Mouse (Mus musculus): ENCODE data around the gene Rnd2. TPM values are rescaled to one million over a fixed set of nuclear protein-coding genes. Genes with fewer than 3 reads are reported as not detected.

Gene Rnd2
- polyA plus RNA-seq (2012; rRNA removed): 118 and 125 TPM in 2 replicates

GRCm38 (mm10) chr11:101464211-101465100 lies at the start of gene Rnd2:
Gene Rnd2 (plus strand): TSS chr11:101464999.

GRCm38 (mm10) chr11:101417101-101417855 lies 47.5 kb upstream of the Rnd2 start, which contains the start of gene Aarsd1:
Gene Aarsd1 (minus strand): TSS chr11:101417615.

GRCm38 (mm10) chr11:101424105-101424851 lies 40.5 kb upstream of the Rnd2 start, which contains the start of gene Gm27029:
Gene Gm27029 (minus strand): TSS chr11:101424796.

GRCm38 (mm10) chr11:101424925-101425813 lies 39.6 kb upstream of the Rnd2 start, which contains the start of the genes Rundc1 and Ptges3l:
Gene Rundc1 (plus strand): TSS chr11:101425085.
Gene Ptges3l (minus strand): TSS chr11:101425333.

GRCm38 (mm10) chr11:101442127-101442693 lies 22.6 kb upstream of the Rnd2 start, which contains the start of gene Rpl27:
Gene Rpl27 (plus strand): TSS chr11:101442298.

GRCm38 (mm10) chr11:101448274-101448746 lies 16.5 kb upstream of the Rnd2 start, which contains the start of gene Ifi35:
Gene Ifi35 (plus strand): TSS chr11:101448407.

GRCm38 (mm10) chr11:101465869-101466551 lies 1.2 kb downstream of the Rnd2 start, which contains the start of gene Vat1:
Gene Vat1 (minus strand): TSS chr11:101466230.

Other genes starting within 250 kb of the Rnd2 start
- gene Ezh1, start 238.5 kb upstream of the Rnd2 start, polyA plus RNA-seq (2012; rRNA removed): 37.9 and 39.6 TPM in 2 replicates
- 79.4 and 81.7 TPM in 2 replicates for gene Ramp2, start 219.0 kb upstream of the Rnd2 start, polyA plus RNA-seq (2012; rRNA removed)
- gene Vps25, start 211.3 kb upstream of the Rnd2 start, polyA plus RNA-seq (2012; rRNA removed): 56.9 and 58.5 TPM in 2 replicates
- gene Wnk4, start 204.4 kb upstream of the Rnd2 start, polyA plus RNA-seq (2012; rRNA removed): 4.4 and 5.4 TPM in 2 replicates
- 0.66 and 0.69 TPM in 2 replicates for gene Cntd1, start 186.0 kb upstream of the Rnd2 start, polyA plus RNA-seq (2012; rRNA removed)
- 165 and 213 TPM in 2 replicates for gene Coa3, start 185.9 kb upstream of the Rnd2 start, polyA plus RNA-seq (2012; rRNA removed)
- gene Becn1, start 162.7 kb upstream of the Rnd2 start, polyA plus RNA-seq (2012; rRNA removed): 115 and 124 TPM in 2 replicates
- gene Psme3, start 148.8 kb upstream of the Rnd2 start, polyA plus RNA-seq (2012; rRNA removed): 103 and 105 TPM in 2 replicates
- 7.0 and 7.4 TPM in 2 replicates for gene Aoc2, start 139.9 kb upstream of the Rnd2 start, polyA plus RNA-seq (2012; rRNA removed)
- gene Aoc3, start 134.4 kb upstream of the Rnd2 start, polyA plus RNA-seq (2012; rRNA removed): 0.52 and 0.82 TPM in 2 replicates
- gene G6pc, start 97.4 kb upstream of the Rnd2 start, polyA plus RNA-seq (2012; rRNA removed): 0.03 and 0.05 TPM in 2 replicates
- gene Aarsd1, start 47.4 kb upstream of the Rnd2 start, polyA plus RNA-seq (2012; rRNA removed): 49.2 and 49.6 TPM in 2 replicates
- 4.1 and 4.2 TPM in 2 replicates for gene Gm27029, start 40.2 kb upstream of the Rnd2 start, polyA plus RNA-seq (2012; rRNA removed)
- 29.8 and 30.1 TPM in 2 replicates for gene Rundc1, start 39.9 kb upstream of the Rnd2 start, polyA plus RNA-seq (2012; rRNA removed)
- 2.3 and 5.0 TPM in 2 replicates for gene Ptges3l, start 39.7 kb upstream of the Rnd2 start, polyA plus RNA-seq (2012; rRNA removed)
- 841 and 842 TPM in 2 replicates for gene Rpl27, start 22.7 kb upstream of the Rnd2 start, polyA plus RNA-seq (2012; rRNA removed)
- gene Ifi35, start 16.6 kb upstream of the Rnd2 start, polyA plus RNA-seq (2012; rRNA removed): 6.2 and 7.4 TPM in 2 replicates
- gene Vat1, start 1.2 kb downstream of the Rnd2 start, polyA plus RNA-seq (2012; rRNA removed): 162 and 171 TPM in 2 replicates
- 2.2 and 2.7 TPM in 2 replicates for gene Brca1, start 87.0 kb downstream of the Rnd2 start, polyA plus RNA-seq (2012; rRNA removed)
- gene Nbr1, start 87.2 kb downstream of the Rnd2 start, polyA plus RNA-seq (2012; rRNA removed): 100 and 103 TPM in 2 replicates
- 3.3 and 3.5 TPM in 2 replicates for gene Tmem106a, start 117.2 kb downstream of the Rnd2 start, polyA plus RNA-seq (2012; rRNA removed)
- not detected in 2 replicates for gene Gm11634, start 134.3 kb downstream of the Rnd2 start, polyA plus RNA-seq (2012; rRNA removed)
- 8.6 and 12.8 TPM in 2 replicates for gene Rdm1, start 162.2 kb downstream of the Rnd2 start, polyA plus RNA-seq (2012; rRNA removed)
- gene Arl4d, start 200.5 kb downstream of the Rnd2 start, polyA plus RNA-seq (2012; rRNA removed): 27.0 and 36.2 TPM in 2 replicates

Data from central nervous system, embryonic 18 days (tissue).